Mouse (Mus musculus): ENCODE measurements around the gene Hoxa10. TPM values are rescaled to one million over a fixed set of nuclear protein-coding genes. Genes with fewer than 3 reads are reported as not detected.
A peak's percentile ranks its signal among the peaks of the same experiment; 100 is the strongest.

The Hoxa10 gene
- polyA plus RNA-seq, 1 experiment from 2014 or later = not detected

DNA sequence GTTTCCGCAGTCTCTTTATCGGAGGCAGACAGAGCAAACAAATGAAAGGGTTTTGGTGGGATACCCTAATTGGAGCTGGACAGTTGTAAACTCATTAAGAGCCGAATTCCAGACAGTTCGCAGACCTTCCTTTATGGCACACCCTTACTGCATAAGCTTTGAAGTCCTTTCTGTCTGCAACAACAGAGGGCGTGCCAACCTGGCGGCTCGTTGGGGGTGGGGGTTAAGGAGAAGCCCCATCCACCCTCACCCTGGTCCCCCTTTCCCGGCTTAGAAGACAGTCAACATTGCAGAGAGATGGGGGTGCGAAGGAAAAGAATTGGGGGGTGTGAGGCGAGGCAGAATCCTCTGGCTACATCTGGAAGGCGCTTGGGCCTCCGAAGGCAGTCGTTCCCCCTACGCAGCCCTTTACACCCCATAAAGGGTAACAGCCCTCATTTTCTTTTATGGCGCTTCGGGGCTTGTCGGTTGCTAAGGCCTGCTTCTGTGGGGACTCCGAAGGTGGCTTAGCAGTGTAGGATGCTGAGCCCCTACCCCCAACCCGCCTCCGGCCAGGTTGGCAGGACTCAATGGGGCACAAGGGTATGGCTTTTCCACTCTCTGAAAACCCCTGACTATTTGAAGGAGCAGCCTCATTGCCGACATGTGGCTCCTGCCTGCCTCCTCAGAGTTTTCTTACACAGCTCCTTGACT lies 18.5 kb downstream of the Hoxa10 start:
- ATAC-seq (replicated peaks; ENCODE audit: extremely low read depth, insufficient read depth, low FRiP score) = no peak

GRCm38 (mm10) chr6:52221337-52221992 lies 19.2 kb downstream of the Hoxa10 start, which contains the start of gene Hoxa7:
Hoxa7 (minus strand) TSS chr6:52221854.
- H3K27me3 ChIP-seq (ENCODE audit: control insufficient read depth, insufficient read depth, low read length) = peaks cover 96% of the 10 kb centered on the region

More for the DNA sequence above, 18.5 kb downstream of the Hoxa10 start:
- H3K4me3 ChIP-seq (ENCODE audit: low read length) = peak overlapping the region; percentile 71
- peaks cover 96% of the 10 kb centered on the region for H3K27me3 ChIP-seq (ENCODE audit: control insufficient read depth, insufficient read depth, low read length)
- H3K36me3 ChIP-seq (ENCODE audit: control insufficient read depth, insufficient read depth) = no peaks in the 10 kb centered on the region
- H3K4me2 ChIP-seq (ENCODE audit: low read depth, low read length) = peak overlapping the region; percentile 97
- H3K27ac ChIP-seq (ENCODE audit: low read length) = no peak overlapping the region
- no peaks in the 10 kb centered on the region for H3K9me3 ChIP-seq (replicated peaks; ENCODE audit: control insufficient read depth, low read length)
- no peak overlapping the region for H3K9ac ChIP-seq (ENCODE audit: low read length)
- H3K4me1 ChIP-seq (ENCODE audit: control insufficient read depth, insufficient read depth, low read length) = peaks cover 6% of the 10 kb centered on the region
- 14% methylated on average over 21 of the region's 21 CpGs for WGBS

GRCm38 (mm10) chr6:52220865-52221310 lies 19.8 kb downstream of the Hoxa10 start:
- Histone ChIP-seq H3K36me3 (ENCODE audit: control insufficient read depth, insufficient read depth) (no peaks in the 10 kb centered on the region), H3K4me2 (ENCODE audit: low read depth, low read length) (peak overlapping the region; percentile 97), H3K9ac (ENCODE audit: low read length) (no peak overlapping the region), H3K27me3 (ENCODE audit: control insufficient read depth, insufficient read depth, low read length) (peaks cover 96% of the 10 kb centered on the region), H3K4me1 (ENCODE audit: control insufficient read depth, insufficient read depth, low read length) (peaks cover 11% of the 10 kb centered on the region), H3K9me3 (replicated peaks; ENCODE audit: control insufficient read depth, low read length) (no peaks in the 10 kb centered on the region), H3K4me3 (ENCODE audit: low read length) (peak overlapping the region; percentile 71), H3K27ac (ENCODE audit: low read length) (no peak overlapping the region)
- 19% methylated on average over 12 of the region's 12 CpGs for WGBS
- no peak for ATAC-seq (replicated peaks; ENCODE audit: extremely low read depth, insufficient read depth, low FRiP score)

More at GRCm38 (mm10) chr6:52221337-52221992, 19.2 kb downstream of the Hoxa10 start, which contains the start of gene Hoxa7:
- Histone ChIP-seq H3K4me2 (ENCODE audit: low read depth, low read length) (peak within 1 kb of the TSS; percentile 97), H3K4me1 (ENCODE audit: control insufficient read depth, insufficient read depth, low read length) (peaks cover 11% of the 10 kb centered on the region), H3K36me3 (ENCODE audit: control insufficient read depth, insufficient read depth) (no peaks in the 10 kb centered on the region), H3K27ac (ENCODE audit: low read length) (no peak within 1 kb of the TSS), H3K4me3 (ENCODE audit: low read length) (peak within 1 kb of the TSS; percentile 71), H3K9me3 (replicated peaks; ENCODE audit: control insufficient read depth, low read length) (no peaks in the 10 kb centered on the region), H3K9ac (ENCODE audit: low read length) (peak within 1 kb of the TSS; percentile 68)
- peak; percentile 71; the same call in 1 of the 2 replicates for ATAC-seq (replicated peaks; ENCODE audit: extremely low read depth, insufficient read depth, low FRiP score)
- under 1% methylated on average over 46 of the region's 46 CpGs for WGBS

DNA sequence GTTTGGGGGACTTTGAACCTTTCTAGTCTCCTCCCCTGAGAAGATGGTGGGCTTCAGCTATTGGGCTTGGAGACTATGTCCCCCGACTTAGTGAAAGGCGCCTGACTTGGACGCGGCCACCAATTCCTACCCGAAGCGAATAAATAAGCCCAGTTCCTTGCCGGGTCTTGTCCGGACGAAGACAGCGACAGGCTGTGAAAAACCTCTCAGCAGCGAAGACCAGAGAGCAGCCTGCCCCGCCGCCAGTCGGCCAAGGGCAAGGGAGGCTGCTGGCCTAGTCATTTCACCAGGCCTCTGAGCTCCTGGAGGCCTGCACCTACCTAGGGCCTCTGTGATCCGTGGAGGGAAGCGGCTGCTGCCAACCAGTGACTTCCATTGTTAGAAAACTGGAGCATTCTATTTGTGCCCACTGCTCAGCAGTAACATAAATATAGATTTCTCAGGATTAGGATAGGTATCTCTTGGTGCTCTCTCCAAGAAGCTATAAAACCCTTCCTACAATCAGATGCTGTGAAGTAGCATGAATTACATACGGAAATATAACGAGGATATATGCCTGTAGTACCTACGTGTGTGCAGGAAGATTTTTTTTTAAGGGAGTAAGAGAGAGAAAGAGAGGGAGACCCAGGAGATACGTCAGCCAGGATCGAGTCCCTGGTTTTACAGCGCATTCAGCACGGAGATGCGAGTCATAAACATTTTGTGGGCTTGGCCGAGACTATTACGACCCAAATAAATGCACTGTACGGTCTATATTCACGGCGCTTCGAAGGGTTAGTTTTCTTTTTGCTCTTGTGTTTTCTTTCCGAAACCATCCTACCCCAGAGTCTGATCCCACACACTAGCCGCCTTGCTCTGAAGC lies 20.4 kb downstream of the Hoxa10 start:
- Histone ChIP-seq H3K4me1 (ENCODE audit: control insufficient read depth, insufficient read depth, low read length) (peaks cover 11% of the 10 kb centered on the region), H3K36me3 (ENCODE audit: control insufficient read depth, insufficient read depth) (no peaks in the 10 kb centered on the region), H3K27ac (ENCODE audit: low read length) (no peak overlapping the region), H3K9ac (ENCODE audit: low read length) (no peak overlapping the region), H3K4me2 (ENCODE audit: low read depth, low read length) (no peak overlapping the region), H3K4me3 (ENCODE audit: low read length) (no peak overlapping the region), H3K9me3 (replicated peaks; ENCODE audit: control insufficient read depth, low read length) (no peaks in the 10 kb centered on the region), H3K27me3 (ENCODE audit: control insufficient read depth, insufficient read depth, low read length) (peaks cover 96% of the 10 kb centered on the region)
- 38% methylated on average over 32 of the region's 32 CpGs for WGBS
- ATAC-seq (replicated peaks; ENCODE audit: extremely low read depth, insufficient read depth, low FRiP score) = no peak

DNA sequence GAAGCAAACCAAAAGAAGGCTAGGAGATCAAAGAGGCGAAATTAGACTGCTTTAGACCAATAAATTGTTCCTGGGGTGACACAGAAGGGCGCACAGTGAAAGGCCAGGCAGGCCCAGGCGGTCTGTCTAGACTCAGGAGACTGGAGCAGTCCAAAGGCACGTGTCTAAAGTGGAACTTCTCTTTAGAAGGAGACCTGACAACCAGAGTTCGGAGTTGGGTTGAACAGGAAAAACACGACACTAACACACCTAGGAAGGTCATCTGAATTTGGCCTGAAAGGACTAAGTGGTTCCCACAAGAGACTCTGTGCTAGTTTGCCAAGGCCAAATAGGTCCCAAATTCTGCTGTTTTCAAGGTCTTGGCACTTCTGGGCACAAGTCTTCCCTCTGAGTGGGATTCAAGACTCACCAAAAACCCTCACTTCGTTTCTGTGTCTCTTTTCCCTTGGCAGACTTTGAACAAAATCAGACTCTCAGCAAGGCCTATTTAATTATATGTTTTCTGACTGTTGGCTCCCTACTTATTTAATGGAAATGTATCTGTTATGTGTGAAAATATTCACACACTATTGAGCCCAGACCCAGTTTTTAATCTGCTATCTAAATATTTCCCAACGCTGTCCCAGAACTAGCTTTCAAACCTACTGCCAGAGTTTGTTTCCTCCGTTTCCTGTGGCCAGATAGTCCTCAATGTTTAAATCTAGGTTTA lies 21.3 kb downstream of the Hoxa10 start:
- 44% methylated on average over 9 of the region's 9 CpGs for WGBS
- Histone ChIP-seq H3K4me2 (ENCODE audit: low read depth, low read length) (no peak overlapping the region), H3K9me3 (replicated peaks; ENCODE audit: control insufficient read depth, low read length) (no peaks in the 10 kb centered on the region), H3K27ac (ENCODE audit: low read length) (no peak overlapping the region), H3K27me3 (ENCODE audit: control insufficient read depth, insufficient read depth, low read length) (peaks cover 98% of the 10 kb centered on the region), H3K4me3 (ENCODE audit: low read length) (no peak overlapping the region), H3K36me3 (ENCODE audit: control insufficient read depth, insufficient read depth) (no peaks in the 10 kb centered on the region), H3K4me1 (ENCODE audit: control insufficient read depth, insufficient read depth, low read length) (peaks cover 11% of the 10 kb centered on the region), H3K9ac (ENCODE audit: low read length) (no peak overlapping the region)
- ATAC-seq (replicated peaks; ENCODE audit: extremely low read depth, insufficient read depth, low FRiP score) = no peak

GRCm38 (mm10) chr6:52218643-52219215 lies 21.9 kb downstream of the Hoxa10 start:
- Histone ChIP-seq H3K36me3 (ENCODE audit: control insufficient read depth, insufficient read depth) (no peaks in the 10 kb centered on the region), H3K4me2 (ENCODE audit: low read depth, low read length) (no peak overlapping the region), H3K4me3 (ENCODE audit: low read length) (no peak overlapping the region), H3K9ac (ENCODE audit: low read length) (no peak overlapping the region), H3K27ac (ENCODE audit: low read length) (no peak overlapping the region), H3K27me3 (ENCODE audit: control insufficient read depth, insufficient read depth, low read length) (peaks cover 98% of the 10 kb centered on the region), H3K9me3 (replicated peaks; ENCODE audit: control insufficient read depth, low read length) (no peaks in the 10 kb centered on the region), H3K4me1 (ENCODE audit: control insufficient read depth, insufficient read depth, low read length) (peaks cover 11% of the 10 kb centered on the region)
- 19% methylated on average over 14 of the region's 14 CpGs for WGBS
- no peak for ATAC-seq (replicated peaks; ENCODE audit: extremely low read depth, insufficient read depth, low FRiP score)

DNA sequence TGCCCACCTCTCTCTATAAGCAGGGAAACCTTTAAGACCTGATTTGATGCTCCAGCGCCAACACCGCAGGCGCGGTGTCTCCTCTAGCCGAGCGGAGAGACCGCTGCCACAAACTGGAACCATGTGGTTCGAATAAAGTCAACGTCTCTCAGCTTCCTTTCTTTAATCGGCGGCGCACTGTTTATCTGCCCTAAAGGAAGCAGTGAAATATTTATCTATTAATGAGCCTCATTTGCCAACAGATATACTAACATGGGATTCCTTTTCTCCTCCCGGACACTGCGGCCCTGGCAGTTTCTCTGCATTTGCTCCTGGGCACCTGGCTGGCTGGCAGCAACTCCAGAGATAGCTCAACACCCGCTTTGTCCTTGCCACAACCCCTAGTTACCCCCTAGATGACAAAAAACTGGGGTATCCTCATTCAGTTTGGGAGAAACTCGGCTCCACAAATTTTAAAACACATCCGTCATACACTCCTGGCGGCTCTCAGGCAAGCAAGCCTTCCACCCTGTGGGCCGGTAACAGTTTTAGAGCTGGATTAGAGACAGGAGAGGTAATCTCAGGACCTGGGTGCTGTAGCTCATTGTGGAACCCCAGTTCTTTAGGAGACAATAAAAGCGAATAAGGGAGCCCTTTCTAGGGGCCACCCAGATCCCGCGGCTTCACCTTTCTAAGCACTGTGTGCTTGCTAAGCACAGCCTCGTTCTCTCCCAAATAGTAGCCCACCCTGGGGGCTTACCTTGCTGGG lies 22.6 kb downstream of the Hoxa10 start:
- Histone ChIP-seq H3K9ac (ENCODE audit: low read length) (no peak overlapping the region), H3K4me3 (ENCODE audit: low read length) (no peak overlapping the region), H3K27ac (ENCODE audit: low read length) (no peak overlapping the region), H3K36me3 (ENCODE audit: control insufficient read depth, insufficient read depth) (no peaks in the 10 kb centered on the region), H3K27me3 (ENCODE audit: control insufficient read depth, insufficient read depth, low read length) (peaks cover 99% of the 10 kb centered on the region), H3K4me2 (ENCODE audit: low read depth, low read length) (peak overlapping the region; percentile 53; the same call in 1 of the 2 replicates), H3K9me3 (replicated peaks; ENCODE audit: control insufficient read depth, low read length) (no peaks in the 10 kb centered on the region), H3K4me1 (ENCODE audit: control insufficient read depth, insufficient read depth, low read length) (peaks cover 13% of the 10 kb centered on the region)
- no peak for ATAC-seq (replicated peaks; ENCODE audit: extremely low read depth, insufficient read depth, low FRiP score)
- WGBS = 9% methylated on average over 23 of the region's 23 CpGs

DNA sequence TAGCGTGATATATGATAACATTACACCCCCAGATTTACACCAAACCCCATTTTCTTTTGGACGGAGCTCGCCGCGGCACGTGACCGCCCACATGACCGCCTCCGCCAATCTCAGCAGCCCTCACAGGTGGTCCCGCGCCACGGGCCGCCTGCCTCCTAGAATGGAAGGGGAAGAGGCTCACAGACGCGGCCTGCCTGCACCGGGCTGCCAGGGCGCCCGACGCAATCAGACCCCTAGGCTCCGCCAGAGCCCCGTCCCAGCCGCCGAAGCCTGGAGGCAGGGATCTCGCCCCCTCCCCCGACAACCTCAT lies 23.2 kb downstream of the Hoxa10 start:
- Histone ChIP-seq H3K9ac (ENCODE audit: low read length) (no peak overlapping the region), H3K4me2 (ENCODE audit: low read depth, low read length) (peak overlapping the region; percentile 53), H3K9me3 (replicated peaks; ENCODE audit: control insufficient read depth, low read length) (no peaks in the 10 kb centered on the region), H3K36me3 (ENCODE audit: control insufficient read depth, insufficient read depth) (no peaks in the 10 kb centered on the region), H3K27ac (ENCODE audit: low read length) (no peak overlapping the region), H3K4me1 (ENCODE audit: control insufficient read depth, insufficient read depth, low read length) (peaks cover 15% of the 10 kb centered on the region), H3K4me3 (ENCODE audit: low read length) (peak overlapping the region; percentile 42), H3K27me3 (ENCODE audit: control insufficient read depth, insufficient read depth, low read length) (peaks cover 98% of the 10 kb centered on the region)
- no peak for ATAC-seq (replicated peaks; ENCODE audit: extremely low read depth, insufficient read depth, low FRiP score)
- under 1% methylated on average over 25 of the region's 25 CpGs for WGBS

Measured in heart, embryonic 16.5 days (tissue).